Mouse (Mus musculus) midbrain, embryonic 14.5 days (tissue): ENCODE measurements around the gene Vgll4. TPM values are rescaled to one million over a fixed set of nuclear protein-coding genes. Genes with fewer than 3 reads are reported as not detected.
"Not testable (repeated sequence)": the region's sequence is repeated elsewhere in the genome, so short reads cannot be mapped to it uniquely, and the experiment has no call there.

ENCODE experiments used
- ATAC-seq: fragments of 200-750 bp; cut with Nextera tagmentation; 2 replicates; pipeline ENCODE4 v1.8.0; 2017; ENCODE audit warnings: moderate number of reproducible peaks, moderate library complexity; ENCODE audit not compliant: low FRiP score, low TSS enrichment
- DNase-seq: peaks from one replicate; pipeline ENCODE4 v3.0.0-alpha.2; 2015
- H3K27ac ChIP-seq: fragments of 300-500 bp; sonication (generic); replicated peaks from 2 replicates; pipeline ENCODE4 v1.5.1; 2014; ENCODE audit warnings: mild to moderate bottlenecking, low read depth, low read length, moderate library complexity
- H3K27me3 ChIP-seq: fragments of 300-500 bp; sonication (generic); 2 replicates; pipeline ENCODE4 v1.6.1; 2014; ENCODE audit warnings: low read length, control low read depth, mixed read lengths; ENCODE audit not compliant: control insufficient read depth, insufficient read depth
- H3K36me3 ChIP-seq: fragments of 300-500 bp; sonication (generic); 2 replicates; pipeline ENCODE4 v1.6.1; 2014; ENCODE audit warnings: low read length, control low read depth; ENCODE audit not compliant: control insufficient read depth, insufficient read depth
- H3K4me1 ChIP-seq: fragments of 300-500 bp; sonication (generic); 2 replicates; pipeline ENCODE4 v1.6.1; 2014; ENCODE audit warnings: mild to moderate bottlenecking, antibody characterized with exemption, low read length, control low read depth; ENCODE audit not compliant: control insufficient read depth, insufficient read depth
- H3K4me2 ChIP-seq: fragments of 300-500 bp; sonication (generic); 2 replicates; pipeline ENCODE4 v1.6.1; 2014; ENCODE audit warnings: mild to moderate bottlenecking, low read length, moderate library complexity
- H3K4me3 ChIP-seq: fragments of 300-500 bp; sonication (generic); replicated peaks from 2 replicates; pipeline ENCODE4 v1.5.1; 2014; ENCODE audit warnings: low read depth, low read length
- H3K9ac ChIP-seq: fragments of 300-500 bp; sonication (generic); replicated peaks from 2 replicates; pipeline ENCODE4 v1.6.1; 2014; ENCODE audit warnings: mild to moderate bottlenecking, low read length, moderate library complexity
- H3K9me3 ChIP-seq: fragments of 300-500 bp; sonication (generic); 2 replicates; pipeline ENCODE4 v1.6.1; 2016; ENCODE audit warnings: low read length, control low read depth, mixed read lengths; ENCODE audit not compliant: control insufficient read depth
- WGBS: fragments of 180-500 bp; shearing (Covaris S2); extraction: QIAGEN DNeasy Blood & Tissue Kit; methylation state at CpG from one replicate; pipeline ENCODE4 v1.1.7; 2014; 5-methylcytosine and 5-hydroxymethylcytosine counted together
- polyA plus RNA-seq: library from polyadenylated mRNA; unstranded; fragments of >200 nt; fragmentation: Nextera tagmentation; extraction: Ambion mirVana; gene quantifications from 2 replicates; pipeline ENCODE4 v1.2.1, GENCODE M21; 2014

Gene Vgll4
- polyA plus RNA-seq, 1 experiment from 2014 or later = 42.8 TPM

DNA sequence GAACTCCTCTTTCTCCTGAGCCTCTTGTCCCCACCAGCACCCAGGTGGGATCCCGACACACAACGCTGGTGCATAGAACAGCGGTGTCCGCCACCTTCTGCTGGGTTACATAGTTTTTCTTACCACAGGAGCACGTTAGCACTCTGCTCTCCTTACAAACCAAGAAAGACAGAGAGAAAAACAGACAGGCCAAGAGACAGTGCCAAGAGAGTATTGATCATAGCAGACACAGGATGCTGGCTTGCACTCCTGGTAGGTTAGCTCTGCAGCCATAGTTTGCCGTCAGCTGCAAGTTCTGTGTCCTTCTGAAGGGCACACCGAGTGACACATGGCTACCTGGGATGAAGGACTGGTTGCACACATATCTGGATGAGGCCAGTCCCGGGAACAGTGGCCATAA is 39.1 kb downstream of the Vgll4 start:
- Histone ChIP-seq H3K9ac (no peak overlapping the region), H3K4me1 (0 out of 2 replicates have a peak, but pooled peaks cover 5% of the 10 kb centered on the region), H3K4me3 (no peak overlapping the region), H3K27ac (no peak overlapping the region), H3K4me2 (no peak overlapping the region), H3K27me3 (no peaks in the 10 kb centered on the region), H3K36me3 (no peaks in the 10 kb centered on the region), H3K9me3 (no peaks in the 10 kb centered on the region)
- DNase-seq (no peak), ATAC-seq (no peak)
- 89% methylated on average over 8 of the region's 8 CpGs for WGBS

DNA sequence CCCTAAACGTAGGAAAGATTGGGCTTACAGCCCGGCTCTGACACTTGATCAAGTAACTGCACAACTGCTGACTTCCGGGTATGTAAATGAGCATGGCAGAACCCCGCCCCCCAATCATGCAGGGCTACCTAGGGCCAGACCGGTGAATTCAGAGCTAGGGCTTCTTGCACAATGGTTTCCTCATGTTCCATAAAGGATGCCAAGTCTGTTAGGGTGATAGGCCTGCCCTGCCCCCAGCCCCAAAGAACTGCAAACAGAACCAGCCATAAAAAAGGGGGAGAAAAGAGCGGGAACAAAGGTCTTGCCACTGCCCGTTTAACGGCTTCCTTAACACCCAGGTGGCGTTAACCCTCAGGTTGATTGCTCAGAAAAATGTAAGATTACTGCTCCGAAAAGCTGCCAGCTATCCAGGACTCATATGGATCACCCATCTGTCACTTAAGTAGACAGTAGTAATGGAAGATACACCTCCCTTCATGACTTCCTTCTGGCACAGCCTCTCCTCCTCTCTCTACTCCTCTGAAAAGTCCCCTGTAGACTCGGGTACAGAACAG is 39.7 kb downstream of the Vgll4 start:
- 61% methylated on average over 11 of the region's 11 CpGs for WGBS
- H3K27me3 ChIP-seq = no peaks in the 10 kb centered on the region
- H3K36me3 ChIP-seq = no peaks in the 10 kb centered on the region
- no peak overlapping the region for H3K4me3 ChIP-seq
- ATAC-seq = no peak
- H3K4me2 ChIP-seq = no peak overlapping the region
- no peak overlapping the region for H3K27ac ChIP-seq
- 0 out of 2 replicates have a peak, but pooled peaks cover 5% of the 10 kb centered on the region for H3K4me1 ChIP-seq
- H3K9ac ChIP-seq = no peak overlapping the region
- DNase-seq = no peak
- H3K9me3 ChIP-seq = no peaks in the 10 kb centered on the region

DNA sequence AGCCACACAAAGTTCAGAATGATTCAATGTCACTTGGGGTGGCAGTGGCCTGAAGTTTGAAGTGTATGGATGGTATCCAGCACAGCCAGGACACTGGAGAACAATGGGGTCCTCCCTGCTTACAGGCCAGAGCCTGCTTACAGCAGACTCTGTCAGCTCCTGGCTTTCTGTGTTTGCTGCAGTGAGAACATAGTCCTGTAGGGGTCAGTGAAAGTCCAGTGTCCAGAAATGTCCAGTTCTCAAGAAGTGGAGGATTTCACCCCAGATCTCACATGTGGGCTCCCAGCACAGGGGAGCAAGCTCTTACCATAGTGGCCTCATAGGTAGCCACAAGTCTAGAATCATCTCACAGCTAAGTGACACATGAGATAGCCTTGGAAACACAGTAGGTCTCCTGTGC is 40.4 kb downstream of the Vgll4 start:
- Histone ChIP-seq H3K4me3 (no peak overlapping the region), H3K9me3 (no peaks in the 10 kb centered on the region), H3K27me3 (no peaks in the 10 kb centered on the region), H3K27ac (no peak overlapping the region), H3K4me2 (no peak overlapping the region), H3K36me3 (no peaks in the 10 kb centered on the region), H3K4me1 (0 out of 2 replicates have a peak, but pooled peaks cover 5% of the 10 kb centered on the region), H3K9ac (no peak overlapping the region)
- ATAC-seq = no peak
- peak; percentile 73 for DNase-seq

DNA sequence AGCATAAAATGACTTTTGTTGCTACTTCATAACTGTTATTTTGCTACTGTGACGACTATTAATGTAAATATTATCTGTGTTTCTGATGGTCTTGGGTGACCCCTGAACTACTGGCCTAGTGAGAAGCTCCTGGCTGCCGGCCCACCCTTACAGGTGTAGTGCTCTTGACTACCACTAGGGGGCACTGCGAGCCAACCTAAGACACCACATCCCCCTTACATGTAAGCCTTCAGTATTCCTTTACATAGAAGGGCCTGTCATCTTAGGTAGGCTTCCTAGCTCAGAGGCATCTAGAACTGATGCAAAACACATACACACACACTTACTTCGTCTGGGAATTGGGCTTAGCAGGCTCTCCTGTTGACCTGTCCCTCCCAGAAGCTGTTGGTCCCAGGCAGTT is 41.3 kb downstream of the Vgll4 start:
- Histone ChIP-seq H3K27me3 (no peaks in the 10 kb centered on the region), H3K9me3 (no peaks in the 10 kb centered on the region), H3K4me2 (no peak overlapping the region), H3K36me3 (no peaks in the 10 kb centered on the region), H3K9ac (no peak overlapping the region), H3K27ac (no peak overlapping the region), H3K4me1 (0 out of 2 replicates have a peak, but pooled peaks cover 5% of the 10 kb centered on the region), H3K4me3 (no peak overlapping the region)
- DNase-seq = peak; percentile 86
- ATAC-seq = peak; percentile 35; the same call in 1 of the 2 replicates
- 3% methylated on average over 4 of the region's 4 CpGs for WGBS

DNA sequence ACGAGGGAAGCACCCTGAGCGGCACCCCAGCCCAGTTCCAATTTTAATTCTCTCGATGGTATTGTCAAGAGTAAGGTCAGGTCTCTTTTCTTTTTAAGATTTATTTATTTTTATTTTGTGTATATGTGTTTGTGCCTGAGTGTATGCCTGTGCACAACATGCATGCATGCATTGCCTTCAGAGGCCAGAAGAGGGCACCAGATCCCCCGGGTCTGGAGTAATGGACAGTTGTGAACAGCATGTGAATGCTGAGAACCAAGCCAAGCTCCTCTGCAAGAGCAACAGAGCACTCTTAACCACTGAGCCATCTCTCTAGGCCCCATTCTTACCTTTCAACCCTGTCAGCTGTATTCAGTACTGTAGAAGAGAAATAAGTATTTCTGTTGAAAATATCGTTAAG is 42.4 kb downstream of the Vgll4 start:
- H3K4me1 ChIP-seq = 0 out of 2 replicates have a peak, but pooled peaks cover 5% of the 10 kb centered on the region
- no peaks in the 10 kb centered on the region for H3K36me3 ChIP-seq
- WGBS = 95% methylated on average over 5 of the region's 5 CpGs
- DNase-seq (no peak), ATAC-seq (no peak)
- H3K27ac ChIP-seq = no peak overlapping the region
- H3K9me3 ChIP-seq = no peaks in the 10 kb centered on the region
- no peak overlapping the region for H3K9ac ChIP-seq
- H3K4me3 ChIP-seq = no peak overlapping the region
- no peak overlapping the region for H3K4me2 ChIP-seq
- no peaks in the 10 kb centered on the region for H3K27me3 ChIP-seq

DNA sequence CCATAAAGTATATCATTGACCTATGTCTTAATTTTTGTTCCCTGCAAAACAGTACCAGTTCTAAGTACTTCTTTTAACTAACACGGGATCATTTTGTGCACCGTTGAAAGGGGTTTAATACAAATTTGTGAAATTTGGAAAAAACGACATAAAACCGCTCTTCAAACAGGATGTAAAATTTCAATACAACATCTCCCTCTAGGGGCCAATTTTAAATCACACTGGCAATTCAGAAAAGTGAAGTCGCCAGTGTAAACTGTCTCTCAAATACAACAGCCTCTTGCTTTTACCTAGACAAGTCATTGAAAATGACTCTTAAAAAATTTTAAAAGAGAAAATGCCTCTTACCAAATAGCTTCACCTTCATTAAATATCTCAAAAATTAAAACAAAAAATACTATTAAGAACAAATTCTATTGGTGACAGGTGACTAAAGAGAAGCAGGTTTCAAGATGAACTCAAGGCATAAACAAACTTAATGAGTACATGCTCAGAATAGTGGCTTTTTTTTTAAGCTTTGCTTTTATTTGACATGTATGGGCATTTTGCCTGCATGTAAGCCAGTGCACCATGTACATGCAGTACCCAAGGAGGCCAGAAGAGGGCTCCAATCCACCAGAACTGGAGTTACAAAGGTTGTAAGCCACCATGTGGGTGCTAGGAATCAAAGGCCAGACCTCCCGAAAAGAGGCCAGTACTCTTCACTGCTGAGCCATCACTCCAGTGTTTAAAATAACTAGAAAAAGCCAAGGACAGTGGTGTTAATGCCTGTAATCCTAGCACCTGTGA is 43.2 kb downstream of the Vgll4 start:
- Histone ChIP-seq H3K27ac (no peak overlapping the region), H3K4me1 (0 out of 2 replicates have a peak, but pooled peaks cover 5% of the 10 kb centered on the region), H3K4me2 (no peak overlapping the region), H3K27me3 (no peaks in the 10 kb centered on the region), H3K9me3 (no peaks in the 10 kb centered on the region), H3K36me3 (no peaks in the 10 kb centered on the region), H3K4me3 (no peak overlapping the region), H3K9ac (no peak overlapping the region)
- DNase-seq (peak; percentile 85), ATAC-seq (no peak)
- 42% methylated on average over 6 of the region's 6 CpGs for WGBS

DNA sequence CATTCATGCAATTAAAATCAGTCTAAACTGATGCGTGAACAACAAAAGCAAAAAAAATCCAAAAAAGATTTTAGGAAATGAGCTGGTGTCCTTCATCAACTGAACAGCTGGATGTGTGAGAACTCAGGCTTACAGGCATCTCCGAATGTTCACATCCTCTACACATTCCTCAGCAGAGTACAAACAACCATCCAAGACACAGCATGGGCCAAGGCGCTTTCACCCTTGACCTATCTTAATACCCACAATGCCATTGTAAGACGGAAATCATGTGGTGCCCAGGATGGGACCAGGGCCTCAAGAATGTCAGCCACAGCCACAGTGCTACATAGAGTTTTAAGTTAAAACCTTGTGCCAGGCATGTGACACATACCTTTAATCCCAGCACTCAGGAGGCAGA is 44.6 kb downstream of the Vgll4 start:
- Histone ChIP-seq H3K4me3 (no peak overlapping the region), H3K4me1 (peaks cover 4% of the 10 kb centered on the region), H3K9me3 (no peaks in the 10 kb centered on the region), H3K27ac (no peak overlapping the region), H3K27me3 (no peaks in the 10 kb centered on the region), H3K4me2 (no peak overlapping the region), H3K9ac (no peak overlapping the region), H3K36me3 (no peaks in the 10 kb centered on the region)
- ATAC-seq (no peak), DNase-seq (no peak)
- WGBS = 86% methylated on average over 4 of the region's 4 CpGs

DNA sequence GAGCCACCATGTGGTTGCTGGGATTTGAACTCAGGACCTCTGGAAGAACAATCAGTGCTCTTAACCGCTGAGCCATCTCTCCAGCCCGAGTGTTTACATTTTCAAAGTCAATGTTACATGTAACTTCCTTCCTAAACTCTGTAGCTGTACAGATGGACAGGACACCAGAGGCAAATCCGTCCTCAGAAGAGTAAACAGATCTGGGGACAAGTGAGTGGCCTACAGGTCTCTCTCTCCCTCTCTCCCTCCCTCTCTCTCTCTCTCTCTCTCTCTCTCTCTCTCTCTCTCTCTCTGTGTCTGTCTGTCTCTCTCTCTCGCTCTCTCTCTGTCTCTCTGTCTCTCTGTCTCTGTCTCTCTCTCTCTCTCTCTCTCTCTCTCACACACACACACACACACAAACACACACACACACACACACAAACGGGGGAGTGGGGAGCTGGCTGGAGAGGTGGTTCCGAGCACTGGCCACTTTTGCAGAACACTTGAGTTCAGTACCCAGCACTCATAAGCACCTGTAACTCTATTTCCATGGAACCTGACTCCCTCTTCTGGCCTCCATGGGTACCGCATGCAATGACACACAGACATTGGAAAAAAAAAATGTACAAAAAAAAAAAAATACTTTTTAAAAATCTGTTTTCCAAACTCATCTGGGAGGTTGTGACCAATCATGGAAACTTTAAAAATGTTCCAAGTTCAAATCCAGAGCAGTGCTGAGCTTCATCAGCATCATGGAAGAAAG is 47.3 kb downstream of the Vgll4 start:
- 80% methylated on average over 7 of the region's 7 CpGs for WGBS
- not testable (repeated sequence) for H3K9ac ChIP-seq, DNase-seq, ATAC-seq, H3K4me2 ChIP-seq, H3K27ac ChIP-seq, H3K36me3 ChIP-seq, H3K9me3 ChIP-seq, H3K27me3 ChIP-seq, H3K4me3 ChIP-seq
- H3K4me1 ChIP-seq = peaks cover 30% of the 10 kb centered on the region
